Mouse (Mus musculus) heart, postnatal 4 days (tissue): ENCODE results near the gene Rab4a. TPM values are rescaled to one million over a fixed set of nuclear protein-coding genes. Genes with fewer than 3 reads are reported as not detected.

Source experiments
- DNase-seq: peaks from one replicate; pipeline ENCODE4 v3.0.0; 2021
- total RNA-seq, 2 experiments: library from RNA; stranded (reverse); gene quantifications; 2 replicates each; pipeline ENCODE4 v1.2.3; 2021

The Rab4a gene
- total RNA-seq: 10 to 100 TPM in 1 of 2 experiments, 1 to 10 TPM in 1; 9.4 to 12.0 TPM

DNA sequence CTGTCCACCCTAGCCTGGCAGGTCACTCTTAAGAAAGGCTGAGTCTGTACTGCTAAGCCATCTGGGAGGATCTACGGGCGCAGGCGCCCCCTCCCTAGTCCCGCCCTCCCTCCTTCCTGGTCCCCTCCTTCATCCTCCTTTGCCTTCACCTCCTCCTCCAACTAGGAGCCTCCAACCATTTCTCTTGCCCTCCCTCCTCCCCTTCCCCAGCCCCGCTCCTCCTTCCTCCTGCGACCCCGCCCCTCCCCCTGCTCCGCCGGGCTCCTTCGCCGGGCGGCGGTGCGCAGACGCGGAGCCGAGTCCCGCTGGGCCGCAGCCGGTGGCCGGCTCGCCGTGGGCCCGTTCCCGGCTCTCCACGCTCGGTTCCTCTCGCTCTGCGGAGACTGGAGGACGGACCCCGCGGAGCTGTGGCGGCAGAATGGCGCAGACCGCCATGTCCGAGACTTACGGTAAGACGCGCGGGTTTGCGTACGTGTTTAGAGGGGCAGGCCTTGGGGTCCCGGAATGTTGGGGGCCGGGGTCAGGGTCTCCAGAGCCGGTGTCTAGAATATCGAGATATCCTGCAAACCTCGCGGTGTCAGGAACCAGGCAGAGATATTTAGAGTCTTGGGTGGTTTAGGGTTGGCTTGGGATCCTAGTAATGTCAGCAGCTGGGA is at the start of gene Rab4a:
TSS of gene Rab4a (plus strand) at position 268 of the 656 bp plus-strand sequence.
- peak; percentile 85 for DNase-seq

GRCm38 (mm10) chr8:123756901-123757300 is 48.9 kb upstream of the Rab4a start:
- no peak for DNase-seq

DNA sequence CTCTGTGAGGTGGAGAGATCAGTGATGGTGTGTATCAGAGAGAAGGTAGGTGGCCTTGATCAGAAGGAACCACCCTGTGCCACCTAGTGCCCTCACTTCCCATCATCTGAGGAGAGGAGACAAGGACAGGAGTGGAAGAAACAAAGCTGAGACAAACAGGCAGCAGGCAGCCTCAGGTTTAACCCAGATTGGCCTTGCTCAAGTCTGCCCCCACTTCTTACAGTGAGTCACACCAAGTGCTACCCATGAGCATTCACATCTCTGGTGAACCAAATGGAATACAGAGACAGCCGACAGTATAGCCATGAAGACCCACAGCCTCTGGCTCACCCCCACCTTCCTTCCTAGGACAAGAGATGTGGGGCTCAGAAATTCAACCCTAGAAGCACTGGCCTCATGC is 46.9 kb upstream of the Rab4a start:
- DNase-seq: no peak

- DNase-seq: no peak
Measured at GRCm38 (mm10) chr8:123759933-123760332, 45.9 kb upstream of the Rab4a start.

GRCm38 (mm10) chr8:123760579-123760978 is 45.2 kb upstream of the Rab4a start:
- no peak for DNase-seq

DNA sequence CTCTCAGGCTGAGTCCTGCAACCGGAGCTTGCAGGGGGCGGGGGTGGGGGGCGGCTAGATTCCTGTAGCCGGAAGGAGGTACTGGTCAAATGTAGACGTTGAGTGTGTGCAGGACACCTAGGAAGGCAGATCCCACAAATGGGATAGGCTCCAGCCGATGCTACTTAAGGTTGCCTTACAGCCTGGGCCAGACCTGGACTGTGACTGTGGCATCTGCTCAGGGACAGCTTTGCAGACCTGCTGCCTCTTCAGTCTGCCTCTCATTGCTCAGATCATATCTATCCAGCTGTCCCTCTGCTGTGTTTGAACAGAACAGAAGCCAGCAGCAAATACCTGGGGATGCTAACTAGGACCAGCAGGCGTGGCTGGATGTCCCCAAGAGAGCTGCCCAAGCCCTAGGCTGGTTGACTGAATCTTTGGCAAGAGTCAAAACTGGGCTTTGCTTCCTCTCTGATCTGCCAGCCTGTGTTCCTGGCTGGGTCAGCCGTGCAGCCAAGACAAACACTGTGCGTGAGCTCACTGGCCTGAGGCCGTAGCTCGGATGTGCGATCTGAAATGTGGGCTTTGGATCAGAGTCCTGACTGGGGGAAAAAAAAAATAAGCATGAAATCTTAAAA is 44.4 kb upstream of the Rab4a start:
- DNase-seq: peak; percentile 52

GRCm38 (mm10) chr8:123761883-123762270 is 43.9 kb upstream of the Rab4a start:
- no peak for DNase-seq

DNA sequence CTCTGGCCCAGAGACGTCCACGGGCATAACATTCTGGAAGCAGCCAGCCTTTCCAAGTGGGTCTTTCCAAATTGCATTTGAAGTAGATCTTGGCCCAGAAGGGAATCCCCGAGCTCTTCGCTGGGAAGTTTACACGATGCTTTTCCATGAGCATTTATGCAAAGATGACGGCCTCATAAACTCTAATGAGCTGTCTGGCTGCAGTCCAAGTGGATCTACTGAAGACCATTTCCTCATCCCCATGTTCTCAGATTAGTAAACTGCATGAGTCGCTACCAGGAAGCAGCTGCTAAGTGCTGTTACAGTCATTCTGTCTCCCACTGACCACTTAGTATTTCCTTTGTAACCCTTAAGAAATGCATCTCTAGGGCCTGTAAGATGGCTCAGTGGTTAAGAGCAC is 42.4 kb upstream of the Rab4a start:
- peak; percentile 68 for DNase-seq

DNA sequence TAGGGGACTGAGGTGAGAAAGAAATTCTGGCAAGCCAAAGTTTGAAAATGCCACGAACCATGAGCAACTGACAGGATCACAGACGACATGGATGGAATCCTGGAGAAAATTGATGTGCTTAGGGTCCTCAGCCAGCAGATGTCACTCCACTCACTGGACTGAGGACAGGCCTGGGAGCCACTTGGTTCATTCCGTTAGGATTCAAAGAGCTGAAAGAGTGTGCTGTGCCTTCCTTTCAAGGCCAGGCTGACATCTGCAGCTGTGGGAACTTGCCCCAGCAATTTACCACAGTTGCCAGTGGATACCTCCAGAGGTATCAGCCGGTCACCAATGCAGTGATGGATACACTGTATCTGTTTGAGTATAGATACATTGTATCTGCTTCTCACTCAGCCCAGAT is 41.1 kb upstream of the Rab4a start:
- DNase-seq: peak; percentile 45

DNA sequence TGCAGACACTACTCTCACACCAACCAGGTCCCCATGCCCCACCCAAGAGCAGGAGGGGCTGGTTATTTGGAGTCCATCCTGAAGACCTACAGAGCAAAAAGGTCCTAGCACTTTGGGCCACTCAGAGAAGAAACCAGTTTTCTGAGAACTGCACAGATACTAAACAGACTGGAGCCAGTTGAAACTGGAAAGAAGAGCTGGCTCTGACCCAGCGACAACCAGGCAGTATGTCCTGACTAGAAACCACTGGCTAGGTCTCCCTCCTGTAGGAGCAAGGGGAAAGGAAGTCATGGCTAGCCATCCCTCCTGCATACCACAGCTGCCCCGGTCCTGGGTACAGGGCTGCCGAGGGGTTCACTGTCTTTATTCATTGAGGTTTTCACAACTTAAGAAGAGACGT is 39.3 kb upstream of the Rab4a start:
- no peak for DNase-seq

GRCm38 (mm10) chr8:123767874-123768273 is 37.9 kb upstream of the Rab4a start:
- DNase-seq: no peak

GRCm38 (mm10) chr8:123768492-123769356 is 37.1 kb upstream of the Rab4a start:
- DNase-seq: peak; percentile 71

DNA sequence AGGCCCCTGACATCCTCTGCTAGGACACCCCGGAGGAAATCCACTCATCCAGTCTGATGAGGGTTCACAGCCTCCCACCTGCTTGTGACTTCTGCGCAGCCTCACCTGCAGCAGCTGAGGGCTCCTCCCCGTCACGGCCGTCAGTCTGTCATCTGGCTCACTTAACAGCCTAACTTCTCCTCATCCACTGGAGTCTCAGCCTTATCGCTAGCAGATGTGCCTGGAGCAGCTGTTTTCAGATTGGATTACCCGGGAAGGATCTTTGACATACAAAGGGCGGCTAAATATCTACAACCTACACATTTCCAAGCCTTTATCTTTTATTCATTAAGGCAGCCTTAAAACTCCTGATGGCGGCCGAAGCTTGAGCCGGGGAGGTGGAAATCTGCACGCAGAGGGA is 32.3 kb upstream of the Rab4a start:
- DNase-seq: no peak

DNA sequence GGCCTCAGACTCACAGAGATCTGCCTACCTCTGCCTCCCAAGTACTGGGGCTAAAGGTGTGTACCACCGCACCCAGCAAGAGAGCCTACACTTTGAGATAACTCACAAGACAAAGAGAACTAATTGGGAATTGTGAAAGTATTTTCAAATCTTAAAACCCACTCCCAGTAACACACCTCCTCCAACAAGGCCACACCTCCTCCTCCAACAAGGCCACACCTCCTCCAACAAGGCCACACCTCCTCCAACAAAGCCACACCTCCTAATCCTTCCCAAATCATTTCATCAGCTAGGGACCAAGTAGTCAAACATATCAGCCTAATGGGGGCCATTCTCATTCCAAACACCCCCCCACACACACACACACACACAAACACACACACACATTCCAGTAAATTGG is 31.3 kb upstream of the Rab4a start:
- DNase-seq: no peak

- peak; percentile 41 for DNase-seq
Measured at GRCm38 (mm10) chr8:123777319-123777718, 28.5 kb upstream of the Rab4a start.

DNA sequence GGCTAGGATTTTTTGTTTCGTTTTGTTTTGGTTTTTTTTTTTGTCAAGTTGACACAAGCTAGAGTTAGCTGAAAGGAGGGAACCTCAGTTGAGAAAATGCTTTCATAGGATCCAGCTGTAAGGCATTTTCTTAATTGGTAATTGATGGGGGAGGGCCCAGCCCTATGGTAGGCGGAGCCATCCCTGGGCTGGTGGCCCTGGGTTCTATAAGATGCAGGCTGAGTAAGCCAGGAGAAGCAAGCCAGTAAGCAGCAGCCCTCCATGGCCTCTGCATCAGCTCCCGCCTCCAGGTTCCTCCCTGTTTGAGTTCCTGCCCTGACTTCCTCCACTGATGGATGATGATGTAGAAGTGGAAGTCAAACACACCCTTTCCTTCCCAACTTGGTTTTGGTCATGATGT is 25.3 kb upstream of the Rab4a start:
- no peak for DNase-seq

DNA sequence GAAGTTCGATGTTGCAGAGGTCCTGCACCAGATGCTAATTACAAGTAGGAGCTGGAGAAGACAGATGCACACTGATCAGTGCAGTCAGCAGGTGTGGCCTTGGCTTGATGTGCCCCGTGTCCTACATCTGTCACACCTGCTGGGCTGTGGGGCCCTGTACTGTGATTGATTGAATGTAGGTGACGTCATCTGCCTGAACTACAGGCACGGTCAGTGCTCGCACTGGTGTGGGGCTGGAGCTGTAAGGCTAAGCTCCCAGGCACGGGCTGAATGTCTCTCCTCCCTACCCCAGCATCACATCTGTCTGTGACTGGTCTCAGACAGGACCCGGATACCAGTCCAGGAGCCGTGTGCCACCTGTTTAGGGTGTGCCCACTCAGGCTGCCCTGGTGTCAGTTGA is 24.5 kb upstream of the Rab4a start:
- DNase-seq: no peak

DNA sequence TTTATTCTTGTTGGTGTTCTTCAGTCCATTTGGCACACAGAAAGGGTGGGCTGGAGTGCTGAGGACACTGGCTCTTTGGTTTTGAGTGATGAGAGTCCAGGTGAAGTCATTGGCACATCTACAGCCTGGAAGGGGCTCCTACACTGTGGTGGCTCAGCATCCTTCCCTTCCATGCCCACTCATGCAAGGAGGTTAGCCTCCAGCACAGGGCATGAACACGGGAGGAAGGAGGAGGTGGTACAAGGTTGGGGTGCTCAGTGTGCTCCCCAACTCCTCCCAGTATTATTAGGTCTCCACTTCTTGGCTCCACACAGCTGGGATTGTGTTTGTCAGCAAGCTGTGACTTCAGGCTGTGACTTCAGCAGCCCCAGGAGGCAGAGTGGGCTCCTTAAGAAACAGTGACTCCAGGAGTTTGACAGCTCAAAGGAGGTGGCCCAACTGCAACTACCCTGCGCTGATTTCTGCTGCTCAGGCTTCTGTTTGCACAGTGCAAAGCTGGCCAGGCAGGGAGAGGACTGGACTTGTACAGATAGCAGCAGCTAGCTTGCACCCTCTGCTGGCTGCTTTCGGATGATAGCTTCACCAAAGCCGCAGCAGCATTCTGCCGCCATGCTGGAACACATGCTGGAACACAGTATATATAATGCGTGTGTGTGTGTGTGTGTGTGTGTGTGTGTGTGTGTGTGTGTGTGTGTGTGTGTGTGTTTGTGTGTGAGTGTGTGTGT is 22.1 kb upstream of the Rab4a start:
- peak; percentile 86 for DNase-seq

- DNase-seq: no peak
Measured at GRCm38 (mm10) chr8:123786166-123786565, 19.6 kb upstream of the Rab4a start.

- DNase-seq: no peak
Measured at GRCm38 (mm10) chr8:123786644-123787043, 19.1 kb upstream of the Rab4a start.

DNA sequence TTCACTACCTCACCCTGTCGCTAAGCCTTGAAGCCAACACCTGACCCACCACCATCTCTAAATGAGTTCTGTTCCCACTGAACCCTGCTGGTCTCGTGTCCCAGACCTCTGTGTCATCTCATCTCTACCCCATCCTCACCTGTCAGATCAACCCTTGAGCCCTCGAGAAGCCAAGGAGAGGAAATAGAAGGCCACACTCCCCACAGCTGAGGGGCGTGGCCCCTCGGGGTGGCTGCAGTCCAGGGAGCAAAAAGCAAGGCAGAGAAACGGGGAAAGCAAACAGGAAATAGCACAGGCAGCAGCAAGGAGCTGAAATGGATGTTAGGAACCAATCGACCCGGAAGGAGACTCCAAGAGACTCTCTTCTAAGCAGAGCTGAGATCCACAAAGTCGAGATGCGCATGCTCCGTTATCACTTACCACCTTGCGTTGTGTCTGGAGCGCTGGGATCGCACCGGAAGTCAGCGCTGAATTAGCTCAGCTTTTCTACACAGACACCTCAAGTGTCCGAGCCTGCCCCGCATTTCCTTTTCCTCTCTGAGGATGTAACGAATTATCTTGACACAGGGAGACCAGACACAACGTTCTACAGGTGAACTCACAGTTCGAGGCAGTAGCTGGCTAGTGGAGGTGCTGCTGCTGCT is 18.4 kb upstream of the Rab4a start:
- no peak for DNase-seq
